Mouse (Mus musculus) mesoderm, embryonic 11.5 days (tissue): ENCODE measurements at regions not wholly inside any gene's neighbourhood (a gene's known extent, or its start where the extent isn't known, plus 50 kb on each side); places are given as distances from the start of the nearest gene placed in this dataset.

ENCODE experiments used
- DNase-seq: peaks from one replicate; pipeline ENCODE4 v3.0.0-alpha.2; 2012; ENCODE audit warnings: low read depth, low spot score

DNA sequence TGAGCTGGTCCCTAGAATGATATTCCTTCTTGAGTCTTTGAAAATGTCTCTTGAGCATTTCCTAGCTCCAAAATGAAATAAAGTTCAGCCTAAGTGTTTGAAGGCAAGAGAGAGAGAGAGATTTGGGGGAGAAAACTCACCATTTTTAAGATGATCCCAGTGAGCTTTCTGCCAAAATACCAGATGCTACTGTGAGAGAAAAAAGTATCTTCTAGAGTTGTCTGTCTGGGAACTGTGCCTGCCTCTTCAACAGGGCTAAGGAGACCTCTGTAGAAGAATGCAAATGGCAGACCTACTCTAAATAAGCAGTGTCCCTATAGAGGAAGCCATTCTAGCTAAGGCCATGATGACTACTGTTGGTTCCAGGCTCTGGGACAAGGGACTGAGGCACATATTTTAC lies 285.6 kb upstream of the Prickle1 start:
- no peak for DNase-seq

DNA sequence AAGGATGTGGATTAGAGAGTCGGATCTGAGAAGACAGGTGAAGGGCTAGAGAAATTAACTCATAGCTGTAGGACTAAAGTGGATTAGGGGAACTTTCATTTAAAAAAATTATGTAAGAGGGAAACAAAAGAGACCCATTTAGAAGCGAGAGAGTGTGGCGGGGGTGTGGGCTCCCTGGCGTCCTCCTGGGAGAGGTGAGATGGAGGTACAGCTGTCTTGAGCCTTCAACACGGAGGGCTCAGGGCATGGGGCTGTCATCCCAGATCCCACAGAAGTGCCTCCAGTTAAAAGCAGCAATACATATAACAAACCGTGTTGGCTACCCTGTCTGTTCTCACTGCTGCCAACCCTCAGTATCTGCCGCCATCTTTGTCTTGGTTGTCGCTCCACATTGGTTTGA lies 284.6 kb upstream of the Prickle1 start:
- no peak for DNase-seq

GRCm38 (mm10) chr15:93879006-93879405 lies 283.3 kb upstream of the Prickle1 start:
- DNase-seq = no peak

DNA sequence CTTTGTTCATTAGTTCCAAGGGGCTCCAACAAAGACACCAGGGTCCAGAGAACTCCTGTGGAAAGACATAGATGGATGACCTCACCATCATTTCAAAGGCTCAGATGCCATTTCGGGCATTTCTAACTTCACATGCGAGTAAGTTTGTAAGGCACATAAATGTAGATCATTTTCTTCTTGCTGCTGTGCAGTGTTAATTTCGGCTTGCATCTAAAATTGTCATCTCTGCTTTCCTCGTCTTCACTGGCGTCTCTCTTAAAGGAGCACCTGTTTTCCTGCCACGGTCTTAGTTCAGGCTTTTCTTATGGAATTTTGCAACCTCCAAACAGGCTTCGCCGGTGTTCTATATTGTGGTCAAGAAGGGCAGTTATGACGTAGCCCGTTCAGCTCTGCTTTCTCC lies 280.6 kb upstream of the Prickle1 start:
- no peak for DNase-seq

DNA sequence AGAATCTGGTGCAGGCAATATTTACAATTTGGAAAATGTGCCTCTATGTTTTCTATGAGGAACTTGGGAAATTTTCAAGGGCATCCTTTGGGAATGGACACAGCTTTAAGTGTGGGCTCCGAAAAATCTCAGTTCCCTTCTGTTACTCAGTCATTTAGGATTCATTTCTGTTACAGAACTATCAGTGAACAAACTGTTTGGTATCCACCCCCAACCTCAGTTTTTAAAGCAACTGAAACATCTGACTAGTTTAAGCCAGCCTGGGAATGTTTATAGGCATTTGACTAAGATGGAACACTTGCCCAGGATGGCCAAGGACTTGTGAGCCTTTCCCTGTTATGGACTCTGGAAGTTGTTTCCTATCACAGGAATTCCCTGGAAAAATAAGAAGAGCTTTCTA lies 280.0 kb upstream of the Prickle1 start:
- DNase-seq = no peak

GRCm38 (mm10) chr15:93874206-93874605 lies 278.5 kb upstream of the Prickle1 start:
- no peak for DNase-seq

DNA sequence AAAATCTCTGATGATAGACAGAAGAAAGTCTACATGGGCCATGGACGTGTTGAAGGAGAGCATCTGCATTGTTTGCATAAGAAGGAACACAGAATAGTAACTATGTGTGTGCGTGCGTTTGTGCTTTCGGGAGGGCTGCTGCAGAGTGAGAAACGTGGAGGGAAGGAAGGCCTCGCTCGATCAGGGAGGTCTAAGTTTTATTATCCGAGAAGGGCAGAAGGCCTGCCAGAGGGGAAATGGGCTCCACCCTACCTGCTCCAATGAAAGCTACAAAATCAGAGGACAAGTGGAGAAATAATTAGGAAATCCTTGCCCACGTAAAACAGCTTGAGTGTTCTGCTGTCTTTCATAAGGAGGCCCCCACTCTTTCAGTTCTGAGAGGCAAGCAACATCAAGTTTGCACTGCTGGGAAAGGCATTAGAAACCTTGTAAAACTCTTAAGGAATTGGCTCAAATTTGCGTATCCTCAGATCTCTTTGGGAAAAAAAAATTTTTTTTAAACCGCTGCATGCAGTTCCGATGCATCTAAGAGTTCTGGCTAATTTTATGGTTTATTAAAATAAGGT lies 261.7 kb upstream of the Prickle1 start:
- DNase-seq = no peak

- no peak for DNase-seq
Measured at GRCm38 (mm10) chr15:93853221-93853620, 257.5 kb upstream of the Prickle1 start.

GRCm38 (mm10) chr15:93852126-93852525 lies 256.4 kb upstream of the Prickle1 start:
- no peak for DNase-seq

- DNase-seq = no peak
Measured at GRCm38 (mm10) chr15:93850388-93850787, 254.7 kb upstream of the Prickle1 start.

GRCm38 (mm10) chr15:93848830-93849229 lies 253.1 kb upstream of the Prickle1 start:
- no peak for DNase-seq

DNA sequence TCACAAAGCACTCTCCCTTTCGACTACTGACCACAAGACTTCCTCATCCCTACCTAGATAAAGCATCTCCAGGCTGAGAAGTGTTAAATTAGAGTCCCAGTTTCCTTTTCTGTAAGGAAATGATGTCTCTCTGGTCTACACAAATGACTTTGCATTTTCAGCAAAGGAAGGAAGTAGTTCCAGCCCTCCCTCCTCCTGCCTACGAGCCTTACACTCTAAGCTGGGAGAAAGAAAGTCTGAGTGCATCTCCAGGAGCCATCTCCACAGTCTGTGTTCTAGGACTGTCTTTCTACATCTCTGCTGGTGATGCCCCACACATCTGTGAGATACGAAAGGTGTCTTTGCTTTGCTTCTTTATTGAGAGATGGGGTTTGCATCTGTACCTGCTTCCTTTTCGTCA lies 251.1 kb upstream of the Prickle1 start:
- DNase-seq = no peak

- no peak for DNase-seq
Measured at GRCm38 (mm10) chr15:93845801-93846200, 250.1 kb upstream of the Prickle1 start.

DNA sequence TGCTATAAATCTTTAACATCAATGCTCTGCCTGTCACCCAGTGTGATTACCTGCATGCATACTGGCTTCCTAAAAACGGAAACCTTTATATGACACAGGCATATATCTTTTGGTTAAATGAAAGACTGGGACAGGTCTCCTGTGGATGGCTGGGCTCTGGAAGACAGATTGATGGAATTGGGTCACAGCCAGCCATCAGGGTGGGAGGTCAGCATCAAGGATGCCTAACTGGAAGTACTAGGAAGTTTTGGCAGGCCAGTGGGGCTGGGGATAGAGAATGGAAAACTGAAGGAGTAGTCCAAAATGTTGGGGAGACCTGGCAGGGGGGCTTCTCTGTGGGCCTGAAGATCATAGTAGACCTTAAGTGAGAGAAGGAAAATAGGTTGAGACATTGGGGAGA lies 237.3 kb upstream of the Prickle1 start:
- DNase-seq = no peak

GRCm38 (mm10) chr15:93832431-93832936 lies 236.8 kb upstream of the Prickle1 start:
- no peak for DNase-seq

DNA sequence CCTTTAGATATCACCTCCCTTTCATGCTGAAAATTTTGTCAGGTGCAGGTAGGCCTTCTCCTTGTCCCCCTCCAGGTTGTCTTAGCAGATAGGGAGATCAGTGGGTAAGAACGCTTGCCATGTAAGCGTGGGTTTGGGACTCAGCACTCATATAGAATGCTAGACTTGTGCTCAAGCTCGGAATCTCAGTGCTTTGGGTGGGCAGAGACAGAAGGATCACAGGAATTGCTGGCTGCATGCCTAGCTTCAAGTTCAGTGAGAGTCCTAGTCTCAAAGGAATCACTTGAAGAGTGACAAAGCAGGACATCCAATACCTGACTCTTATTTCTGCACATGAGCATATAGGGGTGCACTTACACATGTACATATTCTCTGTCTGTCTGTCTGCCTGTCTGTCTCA lies 235.5 kb upstream of the Prickle1 start:
- no peak for DNase-seq

DNA sequence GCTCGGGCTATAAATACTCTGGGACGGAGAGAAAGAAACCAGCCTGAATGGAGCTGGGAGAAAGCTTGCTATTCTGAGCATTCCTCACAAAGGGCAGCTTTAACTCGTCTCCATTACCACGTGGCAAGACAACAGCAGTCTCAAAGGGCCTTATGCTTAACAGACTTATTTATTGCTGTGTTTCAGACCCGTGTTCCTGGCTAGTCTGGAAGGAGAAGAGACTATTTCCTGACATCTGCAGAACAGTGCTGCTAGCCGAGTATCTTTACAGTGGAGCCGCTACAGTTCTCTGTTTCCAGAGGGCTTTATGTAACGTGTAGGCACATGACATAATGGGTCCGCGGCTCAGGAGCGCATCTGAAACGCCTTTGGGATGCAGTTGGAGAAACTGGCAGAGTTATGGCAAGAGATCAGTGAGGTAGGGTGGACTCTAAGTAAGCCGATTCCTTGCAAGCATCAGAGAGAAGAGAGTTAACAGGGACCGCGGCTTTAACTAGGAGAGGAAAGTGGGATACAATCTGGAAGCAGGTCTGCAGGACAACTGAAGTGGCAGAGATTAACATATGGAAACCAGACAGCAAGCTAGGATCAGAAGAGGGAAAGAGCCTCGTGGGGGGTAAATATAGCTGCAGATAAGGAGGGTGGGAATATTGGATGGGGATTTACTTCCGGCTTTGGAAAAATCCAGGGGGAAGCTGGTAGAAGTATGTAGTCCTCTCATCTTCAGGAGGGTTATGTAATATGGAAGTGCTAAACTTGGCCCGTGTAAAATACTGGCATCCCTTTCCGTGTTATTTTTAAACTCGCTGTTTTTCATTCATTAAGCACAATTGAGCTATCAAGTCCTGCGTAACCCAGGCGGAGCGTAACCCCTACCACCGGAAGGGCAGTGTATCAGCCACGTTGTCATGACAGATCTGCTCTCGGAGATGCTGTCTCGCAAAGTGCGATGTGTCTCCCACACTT lies 229.3 kb upstream of the Prickle1 start:
- peak; percentile 34 for DNase-seq

- no peak for DNase-seq
Measured at GRCm38 (mm10) chr15:93821236-93821635, 225.5 kb upstream of the Prickle1 start.

GRCm38 (mm10) chr15:93812011-93812410 lies 216.3 kb upstream of the Prickle1 start:
- DNase-seq = peak; percentile 61

GRCm38 (mm10) chr15:93807993-93808392 lies 212.3 kb upstream of the Prickle1 start:
- no peak for DNase-seq

GRCm38 (mm10) chr15:93807505-93807904 lies 211.8 kb upstream of the Prickle1 start:
- no peak for DNase-seq

DNA sequence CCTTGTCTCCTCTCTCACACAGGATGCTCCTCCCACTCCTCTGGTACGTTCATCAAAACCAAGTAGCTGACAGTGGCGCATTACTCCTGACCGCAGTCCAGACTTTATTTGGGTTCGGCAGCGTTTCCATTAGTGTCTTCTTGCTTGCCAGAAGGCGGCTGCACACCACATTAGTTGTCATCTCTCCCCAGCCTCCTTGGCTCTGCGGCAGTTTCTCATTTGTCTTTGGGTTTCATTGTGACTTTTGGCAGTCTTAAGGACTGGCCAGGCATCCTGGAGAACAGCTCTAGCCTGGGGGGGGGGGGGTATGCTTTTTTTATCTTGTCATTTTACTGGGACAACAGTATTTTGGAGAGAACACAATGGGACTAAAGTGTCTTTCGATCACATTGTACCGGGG lies 209.0 kb upstream of the Prickle1 start:
- no peak for DNase-seq

DNA sequence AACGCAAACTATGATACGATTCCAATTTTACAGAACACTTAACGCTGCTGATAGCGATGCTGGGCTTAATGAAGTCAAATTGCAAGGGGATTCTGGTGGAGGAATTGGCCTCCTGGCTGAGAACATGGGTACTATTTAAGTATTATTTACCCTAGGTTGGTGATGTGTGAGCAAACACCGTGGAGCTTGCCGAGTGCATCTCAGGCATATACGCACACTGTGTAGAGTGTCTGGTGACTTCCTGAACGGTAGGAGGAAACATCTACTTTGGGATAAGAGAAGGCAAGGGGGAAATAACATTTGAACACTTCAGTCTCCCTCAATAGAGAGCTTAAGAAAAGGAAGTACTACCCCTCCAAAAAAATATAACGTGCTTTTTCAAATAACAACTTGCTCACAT lies 194.8 kb upstream of the Prickle1 start:
- DNase-seq = no peak
